8 mouse cellular contexts compared by ENCODE assay signal in the genomic region with DNA sequence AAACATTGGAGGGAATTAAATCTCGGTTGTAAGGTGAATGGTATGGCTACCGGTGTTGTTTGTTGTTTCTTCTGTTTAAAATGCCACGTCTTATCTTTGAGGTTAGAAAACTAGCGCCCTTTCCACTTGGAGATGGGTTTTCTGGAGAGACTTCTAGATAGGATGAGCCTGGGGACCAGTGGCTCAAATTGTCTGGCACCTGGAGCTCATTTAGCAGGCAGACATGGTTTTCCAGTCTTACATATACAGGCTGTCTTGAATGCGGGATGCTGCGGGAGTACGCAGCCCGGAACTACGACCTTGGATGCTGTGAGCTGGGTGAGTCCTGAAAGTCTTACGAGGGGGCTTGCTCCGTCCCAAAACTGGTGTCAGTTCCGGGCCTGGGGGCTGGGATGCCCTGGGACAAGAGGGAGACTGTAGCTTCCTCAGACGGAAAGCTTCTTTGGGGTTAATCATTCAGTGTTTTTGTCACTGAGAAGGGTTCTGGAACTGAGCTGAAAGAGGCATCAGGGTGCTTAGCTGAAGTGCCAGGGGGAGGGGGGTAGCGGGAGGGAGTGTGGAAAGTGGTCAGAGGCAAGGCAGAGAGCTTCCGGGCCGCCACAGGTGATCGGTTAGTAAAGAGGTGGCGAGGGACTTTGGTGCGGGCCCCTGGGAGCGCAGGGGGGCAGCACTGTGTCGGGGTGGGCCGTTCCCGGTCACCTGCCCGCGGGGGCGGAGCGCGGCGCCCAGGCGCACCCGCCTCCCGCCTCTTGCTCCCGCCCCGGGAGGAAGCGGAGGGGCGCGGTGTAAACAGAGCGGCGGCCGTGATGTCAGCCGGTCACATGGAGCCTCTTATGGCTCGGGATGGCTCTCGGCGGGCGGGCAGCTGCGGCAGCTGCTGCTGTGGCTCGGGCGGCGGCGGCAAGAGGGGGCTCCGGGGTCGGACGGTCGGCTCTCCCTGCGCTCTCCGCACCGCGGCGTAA.
A peak's percentile ranks its signal among the peaks of the same experiment; 100 is the strongest.
DNase-seq lines count a peak whose midpoint lies in the region; ATAC-seq lines count a peak whose summit lies in the region.

No protein-coding gene starts in this region.

- peak; percentile 98 for ATAC-seq in intestine, embryonic 15.5 days
- ATAC-seq in megakaryocyte-erythroid progenitor cell, adult 5-6 weeks (replicated peaks; ENCODE audit: low FRiP score, low TSS enrichment, poor library complexity, severe bottlenecking), result peak; percentile 89

- intact Hi-C loops in gastrocnemius, postnatal 36 days (cut with DNase I), result loop anchor here (1.0 to 10.0 kb wide), 2 partner anchors 60 to 235 kb away; no protein-coding TSS in a partner anchor
- intact Hi-C loops in left cerebral cortex, postnatal 25 days (cut with DNase I), result loop anchor here (5.0 to 10.0 kb wide), 2 partner anchors 335 to 407 kb away; no protein-coding TSS in a partner anchor

- H3K4me1 ChIP-seq in intestine, embryonic 15.5 days (replicated peaks), result peaks cover 18% of the 10 kb centered on the region

- WGBS in intestine, embryonic 15.5 days, result 2% methylated on average over 52 of the region's 59 CpGs

- H3K27me3 ChIP-seq in intestine, embryonic 15.5 days (replicated peaks), result peaks cover 24% of the 10 kb centered on the region

- no peaks in the 10 kb centered on the region for H3K9me3 ChIP-seq in intestine, embryonic 15.5 days

- H3K9ac ChIP-seq in intestine, embryonic 15.5 days, result peak overlapping the region; percentile 68

- H3K36me3 ChIP-seq in intestine, embryonic 15.5 days, result no peaks in the 10 kb centered on the region

- peak overlapping the region; percentile 72 for H3K4me3 ChIP-seq in intestine, embryonic 15.5 days (replicated peaks)

- H3K27ac ChIP-seq in intestine, embryonic 15.5 days, result no peak overlapping the region

- H3K4me2 ChIP-seq in intestine, embryonic 15.5 days (replicated peaks), result peak overlapping the region; percentile 99

- DNase-seq in adipocyte (ENCODE audit: low spot score), result peak; percentile 48
- DNase-seq in embryo, embryonic 10 days (ENCODE audit: low spot score), result peak; percentile 91
- DNase-seq in gastrocnemius, postnatal 36 days, result peak; percentile 85
- peak; percentile 80 to 86 for DNase-seq in left cerebral cortex, postnatal 25 days (ENCODE audit: low spot score in 2 of 2)
- peak; percentile 74 for DNase-seq in right cerebral cortex, postnatal 14 days
- peak; percentile 88 for DNase-seq in urinary bladder, postnatal 14 days (ENCODE audit: low spot score)
